Mouse (Mus musculus) liver, embryonic 14.5 days (tissue): ENCODE results near the gene Golga4. TPM values are rescaled to one million over a fixed set of nuclear protein-coding genes. Genes with fewer than 3 reads are reported as not detected.
A peak's percentile ranks its signal among the peaks of the same experiment; 100 is the strongest.

Source experiments
- ATAC-seq: fragments of 200-750 bp; cut with Nextera tagmentation; 2 replicates; pipeline ENCODE4 v1.8.0; 2017; ENCODE audit warnings: moderate number of reproducible peaks, mild to moderate bottlenecking, moderate library complexity; ENCODE audit not compliant: insufficient read depth
- DNase-seq, 3 experiments: peaks; one replicate each; pipeline ENCODE4 v3.0.0-alpha.2; 2012 to 2013; ENCODE audit warnings: low read depth in 3 of 3, low spot score in 3 of 3
- H3K27ac ChIP-seq: fragments of 300-500 bp; sonication (generic); 2 replicates; pipeline ENCODE4 v1.5.1; 2014; ENCODE audit warnings: moderate library complexity, mild to moderate bottlenecking, control low read depth, inconsistent platforms
- H3K27me3 ChIP-seq: fragments of 300-500 bp; sonication (generic); 2 replicates; pipeline ENCODE4 v1.6.1; 2014; ENCODE audit warnings: mild to moderate bottlenecking, low read length, moderate library complexity; ENCODE audit not compliant: control insufficient read depth, insufficient read depth
- H3K36me3 ChIP-seq: fragments of 300-500 bp; sonication (generic); replicated peaks from 2 replicates; pipeline ENCODE4 v1.6.1; 2014; ENCODE audit warnings: low read depth; ENCODE audit not compliant: control insufficient read depth, insufficient read depth
- H3K4me1 ChIP-seq, 2 experiments: fragments of 200-500 bp in 1 of 2; fragments of 300-500 bp in 1 of 2; sonication (generic) in 1 of 2; replicated peaks; 2 replicates each; pipeline ENCODE4 v1.6.1; 2012 to 2014; ENCODE audit warnings: antibody characterized with exemption in 1 of 2, inconsistent platforms in 1 of 2, low read length in 1 of 2; ENCODE audit not compliant: control insufficient read depth in 2 of 2, insufficient read depth in 2 of 2
- H3K4me2 ChIP-seq: fragments of 300-500 bp; sonication (generic); 2 replicates; pipeline ENCODE4 v1.6.1; 2014; ENCODE audit warnings: low read depth, mild to moderate bottlenecking, control low read depth, moderate library complexity
- H3K4me3 ChIP-seq, 2 experiments: fragments of 200-500 bp in 1 of 2; fragments of 300-500 bp in 1 of 2; sonication (generic) in 1 of 2; 2 replicates each; pipeline ENCODE4 v1.5.1; 2012 to 2014; ENCODE audit warnings: low read depth in 2 of 2, low read length in 2 of 2, mild to moderate bottlenecking in 2 of 2, control low read depth in 1 of 2, inconsistent platforms in 1 of 2, moderate library complexity in 1 of 2; ENCODE audit not compliant: insufficient read depth in 1 of 2
- H3K9ac ChIP-seq: fragments of 300-500 bp; sonication (generic); replicated peaks from 2 replicates; pipeline ENCODE4 v1.6.1; 2014; ENCODE audit warnings: mild to moderate bottlenecking, control low read depth, moderate library complexity
- H3K9me3 ChIP-seq: fragments of 300-500 bp; sonication (generic); 2 replicates; pipeline ENCODE4 v1.6.1; 2016; ENCODE audit warnings: low read length, mixed read lengths; ENCODE audit not compliant: control insufficient read depth
- CTCF ChIP-seq: IDR thresholded peaks from 2 replicates; pipeline ENCODE4 v1.5.1; 2016; ENCODE audit warnings: antibody characterized with exemption, low read depth, control low read depth
- EP300 ChIP-seq: IDR thresholded peaks from 2 replicates; pipeline ENCODE4 v1.6.1; 2016; ENCODE audit warnings: antibody characterized with exemption, low read depth
- WGBS: fragments of 180-500 bp; shearing (Covaris S2); extraction: QIAGEN DNeasy Blood & Tissue Kit; methylation state at CpG from one replicate; pipeline ENCODE4 v1.1.7; 2014; ENCODE audit not compliant: insufficient replicate concordance; 5-methylcytosine and 5-hydroxymethylcytosine counted together
- polyA plus RNA-seq, 2 experiments: library from polyadenylated mRNA; depleted of rRNA in 1 of 2; stranded (reverse) in 1 of 2; unstranded in 1 of 2; fragments of >200 nt; fragmentation: Nextera tagmentation in 1 of 2; extraction: Ambion mirVana in 1 of 2; gene quantifications; 2 replicates each; pipeline versions ENCODE4 v1.2.1 to v1.2.3; 2012 to 2014

Golga4 gene
- polyA plus RNA-seq, 2 experiments = 10.6 to 13.2 TPM

DNA sequence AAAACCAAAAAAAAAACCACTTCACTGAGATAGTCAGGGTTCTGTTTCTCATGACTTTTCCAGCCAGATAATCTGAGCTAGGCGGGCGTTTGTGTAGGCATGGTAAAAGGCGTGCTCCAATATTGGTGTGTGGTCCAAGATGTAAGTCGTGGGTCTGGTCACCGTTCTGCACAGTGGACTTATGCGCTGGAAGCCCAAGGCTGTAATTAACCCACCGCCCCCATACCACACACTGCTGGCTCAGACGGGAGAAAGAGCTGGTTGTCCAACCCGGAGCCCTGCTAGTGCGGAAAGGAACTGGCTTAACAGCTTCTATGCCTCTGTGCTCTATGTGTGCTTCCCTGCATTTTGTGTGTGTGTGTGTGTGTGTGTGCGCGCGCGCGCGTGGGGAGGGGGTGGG, 36.8 kb upstream of the Golga4 start:
- no peaks in the 10 kb centered on the region for H3K9me3 ChIP-seq
- no peak for ATAC-seq
- no peak overlapping the region for H3K4me2 ChIP-seq
- H3K4me1 ChIP-seq = no peaks in the 10 kb centered on the region
- no peak for DNase-seq
- H3K27ac ChIP-seq = no peak overlapping the region
- H3K9ac ChIP-seq = no peak overlapping the region
- H3K4me3 ChIP-seq = no peak overlapping the region
- 15% methylated on average over 16 of the region's 16 CpGs for WGBS
- TF ChIP-seq CTCF = no peak
- no peak for TF ChIP-seq EP300
- H3K36me3 ChIP-seq = no peaks in the 10 kb centered on the region
- H3K27me3 ChIP-seq = peaks cover 16% of the 10 kb centered on the region

DNA sequence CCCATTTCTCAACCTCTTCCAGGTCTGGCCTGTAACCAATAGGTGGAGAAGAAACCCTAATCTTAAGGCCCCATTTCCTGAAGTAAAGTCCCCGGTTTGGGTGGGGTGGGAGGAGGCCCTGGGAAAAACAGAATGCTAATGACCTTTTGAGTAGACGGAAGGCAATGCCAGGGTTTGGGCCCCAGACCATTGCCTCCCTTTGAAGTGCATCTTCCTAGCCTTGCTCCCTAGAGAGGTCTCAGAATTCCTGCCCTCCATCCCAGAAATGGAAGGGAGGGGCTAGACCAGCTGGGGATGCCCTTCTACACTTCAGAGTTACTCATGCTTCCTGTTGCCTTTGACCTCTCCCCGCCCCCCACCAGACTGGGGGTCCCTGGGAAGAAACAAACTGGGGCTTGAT, 34.8 kb upstream of the Golga4 start:
- Histone ChIP-seq H3K4me1 (no peaks in the 10 kb centered on the region), H3K9me3 (no peaks in the 10 kb centered on the region), H3K27ac (no peak overlapping the region), H3K36me3 (no peaks in the 10 kb centered on the region), H3K9ac (no peak overlapping the region), H3K4me3 (no peak overlapping the region), H3K4me2 (no peak overlapping the region), H3K27me3 (peaks cover 35% of the 10 kb centered on the region)
- TF ChIP-seq CTCF (no peak), EP300 (no peak)
- 19% methylated on average over 3 of the region's 3 CpGs for WGBS
- DNase-seq = no peak
- no peak for ATAC-seq

DNA sequence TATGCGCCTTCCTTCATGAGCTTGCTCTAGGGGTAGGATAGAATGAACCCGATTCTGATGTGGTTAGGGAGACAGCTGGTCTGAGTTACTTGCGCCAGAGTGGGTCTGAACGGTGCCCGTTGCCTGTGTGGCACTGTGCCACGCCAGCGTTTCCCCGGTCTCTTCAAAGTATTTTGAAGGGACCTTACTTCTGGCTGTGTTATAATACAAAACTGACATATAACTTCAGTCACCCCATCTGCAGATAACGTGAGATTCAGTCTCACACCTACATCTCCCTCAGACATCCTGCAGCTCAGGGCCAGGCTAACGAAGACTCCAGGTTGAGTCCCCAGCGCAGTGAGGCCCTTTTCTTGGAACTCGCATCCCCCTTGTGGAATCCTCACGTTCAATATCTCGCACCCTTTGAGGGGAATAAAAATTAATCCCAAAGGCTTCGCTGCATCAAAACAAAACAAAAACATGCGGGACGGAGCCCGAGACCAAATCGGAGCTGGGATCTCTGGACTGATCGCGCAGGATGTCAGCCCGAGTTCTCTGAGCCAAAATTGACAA, 29.8 kb upstream of the Golga4 start:
- H3K36me3 ChIP-seq = no peaks in the 10 kb centered on the region
- no peak overlapping the region for H3K9ac ChIP-seq
- H3K4me1 ChIP-seq = no peaks in the 10 kb centered on the region
- no peaks in the 10 kb centered on the region for H3K9me3 ChIP-seq
- TF ChIP-seq CTCF (no peak), EP300 (no peak)
- H3K4me2 ChIP-seq = no peak overlapping the region
- H3K27me3 ChIP-seq = peaks cover 69% of the 10 kb centered on the region
- DNase-seq = no peak
- H3K27ac ChIP-seq = no peak overlapping the region
- ATAC-seq = no peak
- no peak overlapping the region for H3K4me3 ChIP-seq
- 5% methylated on average over 22 of the region's 22 CpGs for WGBS

DNA sequence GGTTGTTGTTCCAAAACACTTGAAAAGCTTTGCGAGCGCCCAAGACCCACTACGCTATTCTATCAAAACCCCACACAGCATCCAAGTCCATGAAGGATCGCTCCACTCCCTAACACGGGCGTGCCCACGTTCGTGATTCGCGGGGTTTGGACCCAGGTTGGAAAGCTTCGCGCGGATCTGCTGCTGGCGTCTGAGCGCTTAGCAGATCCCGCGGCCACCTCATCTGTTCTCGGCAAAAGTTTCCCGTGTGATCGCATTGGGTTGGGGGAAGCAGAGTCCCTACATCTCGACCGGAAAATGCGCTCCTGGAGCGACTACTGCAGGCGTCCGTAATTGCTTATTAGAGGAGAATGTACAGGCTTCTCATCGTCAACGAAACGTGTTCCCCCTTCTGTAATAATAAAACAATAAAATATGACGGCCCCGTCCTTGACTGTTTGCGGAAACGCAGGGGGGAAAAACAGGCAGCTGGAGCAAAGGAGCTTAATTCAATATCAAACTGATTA, 29.2 kb upstream of the Golga4 start:
- Histone ChIP-seq H3K36me3 (no peaks in the 10 kb centered on the region), H3K27ac (no peak overlapping the region), H3K27me3 (peaks cover 74% of the 10 kb centered on the region), H3K4me3 (no peak overlapping the region), H3K9me3 (no peaks in the 10 kb centered on the region), H3K4me1 (no peaks in the 10 kb centered on the region), H3K4me2 (no peak overlapping the region), H3K9ac (no peak overlapping the region)
- TF ChIP-seq CTCF = no peak
- no peak for TF ChIP-seq EP300
- WGBS = 1% methylated on average over 33 of the region's 33 CpGs
- DNase-seq (no peak), ATAC-seq (no peak)

DNA sequence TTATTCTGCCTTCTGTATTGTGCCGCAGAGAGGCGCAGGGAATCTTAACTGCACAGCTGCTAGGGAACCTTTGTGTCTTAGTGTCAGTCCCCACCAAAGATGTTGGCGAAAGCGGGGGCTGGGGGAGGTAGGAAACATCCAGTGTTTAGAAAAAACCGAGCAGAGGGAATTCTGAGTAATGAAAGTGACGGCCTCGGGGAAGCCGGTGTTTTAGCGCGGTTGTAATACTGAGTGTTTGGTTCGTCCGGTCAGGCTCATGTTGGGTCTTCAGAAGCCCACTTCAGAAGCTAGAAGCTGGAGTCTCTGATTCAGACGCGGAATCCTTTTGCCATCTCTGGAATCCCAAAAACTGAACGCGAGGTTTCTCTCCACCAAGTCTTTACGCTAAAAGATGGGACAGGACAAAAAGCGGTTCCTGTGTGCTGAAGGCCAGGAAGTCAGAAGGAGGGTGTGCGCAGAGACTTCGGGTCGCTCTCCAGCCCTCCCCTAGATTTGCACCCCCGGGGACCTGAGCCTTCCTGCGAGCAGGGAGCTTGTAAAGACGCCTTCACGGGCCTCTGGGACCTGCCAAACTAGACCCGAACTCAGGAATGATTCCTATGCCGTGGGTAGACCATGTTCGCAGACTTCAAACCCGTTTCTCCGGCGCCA, 28.7 kb upstream of the Golga4 start:
- H3K9me3 ChIP-seq = no peaks in the 10 kb centered on the region
- H3K4me1 ChIP-seq = no peaks in the 10 kb centered on the region
- H3K36me3 ChIP-seq = no peaks in the 10 kb centered on the region
- WGBS = under 1% methylated on average over 31 of the region's 31 CpGs
- ATAC-seq (no peak), DNase-seq (no peak)
- peak overlapping the region in 1 of 2 experiments; percentile 9; a peak in 1 of 4 replicates for H3K4me3 ChIP-seq
- no peak overlapping the region for H3K9ac ChIP-seq
- no peak overlapping the region for H3K27ac ChIP-seq
- H3K27me3 ChIP-seq = peaks cover 80% of the 10 kb centered on the region
- peak overlapping the region; percentile 8 for H3K4me2 ChIP-seq
- TF ChIP-seq EP300 (no peak), CTCF (no peak)
